Mouse (Mus musculus) cerebellum, postnatal 25 days (tissue): ENCODE measurements around the gene Igsf21.

Source experiments
- DNase-seq, 2 experiments: peaks; one replicate each; pipeline ENCODE4 v3.0.0; 2021; ENCODE audit warnings: mixed read lengths in 2 of 2

Igsf21 gene

DNA sequence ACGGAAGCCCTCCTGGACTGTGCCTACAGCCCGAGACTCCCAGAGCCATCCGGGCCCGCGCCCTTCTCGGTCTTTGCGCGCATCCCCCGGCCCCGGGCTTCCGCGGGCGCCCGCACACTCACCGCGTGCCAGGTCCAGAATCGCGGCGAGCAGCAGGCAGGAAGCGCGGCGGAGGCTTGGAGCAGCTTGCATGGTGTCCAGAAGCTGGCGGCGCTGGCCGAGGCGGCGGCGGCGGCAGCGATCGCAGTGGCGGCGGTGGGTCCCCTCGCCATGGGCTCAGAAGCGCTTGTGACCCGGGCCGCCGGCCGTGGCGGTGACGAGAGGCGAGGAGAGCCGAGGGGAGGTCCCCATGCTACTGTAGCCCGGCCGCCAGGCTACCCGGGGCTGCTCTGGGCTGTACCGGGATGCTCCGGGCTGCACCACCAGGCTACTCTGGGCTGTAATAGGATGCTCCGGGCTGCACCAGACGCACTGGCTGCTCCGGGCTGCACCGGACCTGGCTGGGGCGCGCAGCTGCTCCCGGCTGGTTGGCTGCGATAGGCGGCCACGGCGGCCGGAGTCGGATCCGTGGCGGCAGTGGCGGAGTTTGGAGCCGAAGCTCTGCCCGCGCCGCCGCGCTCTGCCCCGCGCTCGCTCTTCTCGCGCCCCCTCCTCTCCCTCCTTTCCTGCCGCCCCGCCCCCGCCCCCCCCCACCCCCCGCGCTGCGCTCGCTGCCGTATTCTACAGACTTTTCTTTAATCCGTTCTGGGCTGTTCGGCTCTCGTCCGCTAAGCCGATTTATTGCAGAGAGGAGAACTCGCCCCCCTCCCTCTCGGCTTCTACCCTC lies at the start of gene Igsf21:
Gene Igsf21, minus strand, starts transcription at position 605 of the 826 bp plus-strand sequence.
- DNase-seq = peak; percentile 78 to 82

GRCm38 (mm10) chr4:140285726-140286316 lies 39.2 kb upstream of the Igsf21 start:
- peak in 1 of 2 experiments; percentile 23 for DNase-seq

DNA sequence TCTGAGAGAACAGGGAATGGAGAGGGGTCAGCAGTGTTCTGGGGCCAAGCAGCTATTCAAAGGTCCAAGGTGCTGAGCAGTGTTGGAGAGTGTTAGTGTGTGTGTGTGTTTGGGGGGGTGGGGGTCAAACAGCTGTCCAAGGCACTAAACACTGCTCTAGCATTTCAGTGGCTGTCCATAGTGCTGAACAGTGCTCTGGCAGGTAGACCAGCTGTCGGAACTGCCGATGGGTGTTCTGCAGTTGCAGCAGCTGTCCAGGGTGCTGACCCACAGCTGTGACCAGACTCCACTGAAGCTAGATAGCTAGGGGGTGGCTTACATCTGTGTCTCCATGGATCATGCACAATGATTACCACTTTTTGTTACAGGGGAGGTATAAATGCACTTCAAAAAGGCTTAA lies 36.8 kb upstream of the Igsf21 start:
- DNase-seq = no peak

DNA sequence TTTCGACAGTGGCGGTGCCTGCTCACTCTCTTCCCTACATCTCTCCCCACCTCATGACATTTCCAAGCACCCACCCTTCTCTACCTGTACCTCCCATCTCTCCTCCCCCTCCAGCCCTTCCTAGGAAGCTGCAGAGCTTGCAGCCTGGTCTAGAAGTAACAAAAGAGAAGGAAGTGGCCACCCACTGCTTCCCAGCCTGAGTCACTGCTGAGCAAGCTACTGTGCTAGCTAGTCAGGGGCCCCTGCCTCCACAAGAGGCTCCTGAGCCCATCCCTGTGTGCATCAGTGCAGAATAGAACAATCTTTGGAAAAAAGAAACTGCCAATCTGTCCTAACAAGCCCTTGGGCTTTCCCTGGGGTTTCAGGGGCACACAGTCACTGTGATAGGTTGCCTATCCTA lies 31.7 kb upstream of the Igsf21 start:
- no peak for DNase-seq

GRCm38 (mm10) chr4:140271913-140272312 lies 25.3 kb upstream of the Igsf21 start:
- peak; percentile 42 to 65 for DNase-seq

GRCm38 (mm10) chr4:140270451-140270850 lies 23.9 kb upstream of the Igsf21 start:
- DNase-seq = peak; percentile 92 to 95

GRCm38 (mm10) chr4:140269184-140269840 lies 22.7 kb upstream of the Igsf21 start:
- DNase-seq = no peak

DNA sequence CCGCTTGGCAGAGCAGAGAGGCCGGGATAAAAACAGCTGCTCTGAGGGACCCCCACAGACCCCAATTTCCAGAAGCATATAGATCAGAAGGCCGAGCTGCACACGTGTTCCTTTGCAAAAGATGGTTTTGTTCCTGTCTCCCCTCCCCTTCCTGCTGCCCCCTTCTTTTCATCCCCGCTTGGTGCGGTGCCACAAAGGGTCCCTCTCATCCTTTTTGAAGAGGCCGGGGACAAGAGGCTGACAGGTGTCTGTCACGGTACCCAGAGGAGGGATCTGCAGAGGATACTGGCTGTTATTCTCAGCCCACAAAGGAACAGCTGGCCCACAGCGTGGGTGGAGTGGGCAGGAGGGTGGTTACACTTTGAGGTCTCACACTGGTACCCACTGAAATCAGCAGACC lies 21.3 kb upstream of the Igsf21 start:
- peak; percentile 41 to 46 for DNase-seq

DNA sequence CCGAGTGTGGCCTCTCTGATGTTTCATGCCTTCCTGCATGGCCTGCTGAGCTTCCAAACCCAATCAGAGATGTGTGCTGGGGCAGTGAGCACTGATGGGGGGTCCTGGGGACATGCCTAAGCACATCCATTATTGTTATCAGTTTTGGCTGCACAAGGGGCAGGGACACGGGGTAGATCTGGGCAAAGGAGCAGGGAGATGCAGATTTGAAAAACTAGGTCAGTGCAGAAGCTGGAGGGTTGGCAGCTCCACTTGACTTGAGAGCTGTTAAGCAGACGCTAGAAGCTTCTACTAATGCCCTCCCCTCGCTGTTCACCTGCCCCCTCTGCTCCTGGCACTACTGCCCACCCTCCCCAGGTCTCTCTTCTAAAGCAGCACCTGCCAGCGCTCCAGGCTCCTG lies 20.5 kb upstream of the Igsf21 start:
- peak; percentile 56 to 60 for DNase-seq

DNA sequence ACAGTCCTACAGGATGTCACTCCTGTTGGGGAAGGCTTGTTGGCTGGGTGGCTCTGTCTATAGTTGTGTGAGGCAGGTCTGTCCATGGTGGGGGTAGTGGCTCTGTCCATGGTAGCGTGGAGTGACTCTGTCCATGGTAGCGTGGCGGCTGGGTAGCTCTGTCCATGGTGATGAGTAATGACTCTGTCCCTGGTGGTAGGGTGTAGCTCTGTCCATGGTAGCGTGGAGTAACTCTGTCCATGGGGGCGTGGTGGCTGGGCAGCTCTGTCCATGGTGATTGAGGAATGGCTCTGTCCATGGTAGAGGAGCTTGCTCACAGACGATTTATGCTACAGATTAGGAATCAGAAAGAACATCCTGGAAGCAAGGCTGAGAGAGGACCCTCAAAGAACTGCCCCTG lies 12.4 kb upstream of the Igsf21 start:
- no peak for DNase-seq

DNA sequence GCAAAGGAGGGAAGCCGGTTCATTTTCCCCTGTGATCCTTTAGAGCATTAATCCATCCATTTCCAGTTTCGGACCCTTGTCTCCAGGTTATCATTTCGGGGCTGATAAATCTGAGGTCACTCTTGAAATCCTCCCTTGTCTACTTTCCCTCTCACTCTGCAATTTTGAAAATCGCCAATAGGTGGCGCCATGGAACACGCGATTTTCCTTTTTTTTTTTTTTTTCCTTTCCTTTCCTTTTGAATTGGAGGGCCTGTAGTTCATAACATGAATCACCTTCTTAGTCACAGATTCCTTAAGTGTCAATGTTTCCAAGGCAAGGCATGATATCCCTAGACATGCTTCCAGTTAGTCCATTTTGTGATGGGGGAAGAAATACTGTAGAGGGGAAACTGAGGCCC lies 5.8 kb upstream of the Igsf21 start:
- DNase-seq = peak; percentile 76 to 86

DNA sequence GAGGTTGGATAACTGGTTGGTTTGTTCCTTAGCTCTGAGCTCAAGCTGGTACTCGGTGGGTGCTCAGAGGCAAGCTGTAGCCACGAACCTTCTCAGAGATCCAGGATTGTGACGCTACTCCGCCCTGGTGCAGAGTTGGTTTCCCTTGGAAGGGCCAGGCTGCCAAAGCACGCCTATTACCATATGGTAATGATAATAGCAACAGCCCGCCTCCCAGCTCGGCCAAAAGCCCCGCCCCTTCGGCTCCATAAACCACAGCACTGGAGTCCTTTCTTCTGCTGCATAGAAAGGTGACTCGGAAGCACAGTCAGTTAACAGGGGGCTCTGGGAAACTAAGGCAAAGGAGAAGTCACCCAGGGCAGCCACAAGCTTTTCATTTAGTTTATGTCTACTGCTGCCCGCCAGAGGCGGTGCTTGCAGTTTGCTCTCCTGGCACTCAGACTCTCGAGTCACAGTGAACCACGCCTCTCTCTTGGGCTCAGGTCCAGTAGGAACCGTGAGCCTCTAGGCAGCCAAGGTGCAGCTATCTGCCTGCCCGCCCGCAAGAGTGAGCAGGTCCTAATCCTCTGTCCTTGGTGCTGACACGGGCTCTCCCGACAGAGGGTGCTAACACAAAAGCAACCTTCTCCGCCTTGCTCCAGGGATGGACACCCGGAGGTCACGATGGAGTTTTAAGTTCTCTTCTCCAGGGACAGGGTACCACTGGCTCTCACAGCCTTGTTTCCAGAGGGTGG lies 2.6 kb upstream of the Igsf21 start:
- DNase-seq = peak; percentile 90 to 92

DNA sequence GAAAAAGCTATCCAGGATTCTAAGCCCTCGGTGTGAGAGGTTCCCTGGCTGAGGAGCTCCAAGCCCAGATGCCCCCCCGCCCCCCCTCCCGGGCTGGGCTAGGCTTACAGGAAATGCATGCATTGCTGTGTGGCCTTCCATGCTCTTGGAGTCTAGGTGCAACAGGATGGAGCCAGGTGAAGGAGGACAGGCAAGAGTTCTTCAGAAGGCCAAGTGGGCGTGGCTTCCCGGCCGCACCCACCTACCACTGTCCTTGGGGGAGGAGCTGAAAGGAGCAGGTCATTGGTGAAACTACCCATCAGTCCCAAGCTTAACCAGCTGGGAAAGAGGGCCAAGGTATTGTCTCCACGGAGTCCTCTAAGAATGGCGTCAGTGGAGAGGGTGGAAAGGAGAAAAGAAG lies 1.8 kb upstream of the Igsf21 start:
- DNase-seq = peak; percentile 37 to 54

GRCm38 (mm10) chr4:140247006-140248003 lies 721 bp upstream of the Igsf21 start:
- DNase-seq = peak; percentile 41 to 57

GRCm38 (mm10) chr4:140245286-140246179 lies 1.1 kb downstream of the Igsf21 start:
- DNase-seq = peak; percentile 90 to 94

DNA sequence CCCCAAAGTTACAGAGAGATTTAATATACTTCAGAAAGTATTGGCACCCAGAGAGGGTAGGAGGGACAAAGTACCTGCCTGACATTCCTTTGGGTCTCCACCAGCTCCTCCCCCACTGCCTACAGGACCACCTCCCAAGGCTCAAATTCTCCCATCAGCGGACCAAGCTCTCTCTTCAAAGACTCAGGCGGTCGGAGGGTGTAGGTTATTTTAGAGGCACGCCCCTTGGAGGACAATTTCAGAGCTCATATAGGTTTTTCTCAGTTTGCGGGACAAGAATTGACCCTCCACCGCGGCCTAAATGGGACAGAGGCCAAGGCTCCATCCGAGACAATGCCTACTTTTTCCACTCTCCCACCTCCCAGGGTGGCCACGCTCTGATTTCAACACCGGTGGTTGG lies 1.7 kb downstream of the Igsf21 start:
- no peak for DNase-seq

DNA sequence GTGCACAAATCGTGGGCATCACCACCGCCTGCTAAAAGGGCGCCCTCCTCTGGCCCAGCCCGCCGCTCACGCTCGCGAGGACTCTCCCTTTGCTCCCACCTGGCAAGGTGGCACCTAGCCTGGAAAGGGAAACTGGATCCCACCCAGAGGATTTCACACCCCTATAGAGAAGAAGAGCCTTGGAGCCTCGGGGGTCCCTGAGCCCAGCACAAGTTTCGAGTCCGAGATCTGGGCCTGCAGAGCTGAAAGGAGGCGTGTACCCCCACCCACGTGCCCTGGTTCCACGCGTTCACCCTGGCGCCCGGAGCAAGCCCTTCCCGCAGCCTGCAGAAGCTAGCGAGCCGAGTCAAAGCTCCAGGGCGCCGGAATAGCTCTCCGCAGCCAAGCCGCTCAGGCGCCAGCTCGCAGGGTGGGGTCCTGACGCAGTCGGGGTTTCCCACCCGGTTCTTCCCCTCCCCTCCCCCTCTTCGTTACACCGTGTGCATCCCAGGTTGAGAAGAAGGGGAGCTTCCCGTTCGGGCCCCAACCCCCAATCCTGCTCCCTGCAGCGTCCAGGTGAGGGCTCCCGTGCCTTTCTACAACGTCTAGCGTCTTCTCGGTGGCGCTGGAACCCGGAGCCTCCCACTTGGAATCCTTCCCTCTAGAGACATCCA lies 2.3 kb downstream of the Igsf21 start:
- peak; percentile 85 to 90 for DNase-seq

- DNase-seq = peak; percentile 43 to 68
Observed at GRCm38 (mm10) chr4:140243231-140243630, 3.4 kb downstream of the Igsf21 start.

DNA sequence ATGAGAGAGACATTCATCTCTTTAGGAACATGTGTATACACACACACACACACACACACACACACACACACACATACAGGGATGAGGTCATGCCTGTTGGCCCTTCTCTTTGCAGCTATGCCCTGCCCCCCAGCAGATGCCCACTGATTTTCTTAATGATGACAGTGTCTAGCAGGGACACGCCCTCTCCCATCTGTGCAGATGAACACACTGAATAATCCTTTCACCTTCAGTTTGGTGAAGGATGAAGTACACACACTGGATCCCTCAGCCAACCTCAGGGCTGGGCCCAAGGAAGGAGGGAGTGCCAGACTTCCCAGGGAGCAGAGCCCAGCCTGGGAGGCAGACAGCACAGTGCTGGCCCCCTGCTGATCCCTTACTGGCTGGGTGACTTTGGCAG lies 4.3 kb downstream of the Igsf21 start:
- no peak for DNase-seq

DNA sequence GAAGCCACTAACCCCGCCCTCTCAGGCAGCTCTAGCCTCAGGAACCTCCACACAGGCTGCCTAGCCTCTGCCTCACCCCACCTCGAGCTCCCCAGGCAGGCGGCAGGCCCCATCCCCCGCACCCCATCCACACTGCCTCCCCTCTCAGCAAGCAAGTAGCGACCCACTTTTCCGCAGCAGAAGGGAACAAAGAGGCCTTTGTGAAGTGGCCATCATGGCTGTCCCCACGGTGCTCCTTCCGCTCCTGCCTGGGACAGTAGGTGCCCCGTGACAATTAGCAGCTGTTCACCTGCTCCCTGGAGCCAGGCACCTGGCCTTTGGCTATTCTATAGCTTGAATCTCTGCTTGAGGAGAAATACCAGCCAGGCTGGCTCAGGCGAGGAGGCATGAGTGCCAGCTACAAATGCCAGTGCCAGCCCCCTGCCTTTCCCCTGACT lies 9.3 kb downstream of the Igsf21 start:
- DNase-seq = peak; percentile 67 to 70
